Mouse (Mus musculus): Measurements from ENCODE around the gene Rilp. TPM values are rescaled to one million over a fixed set of nuclear protein-coding genes. Genes with fewer than 3 reads are reported as not detected.

The Rilp gene
- polyA plus RNA-seq, 1 experiment from 2014 or later = 0.69 TPM

- H3K4me3 ChIP-seq (ENCODE audit: low read depth, low read length) = no peak overlapping the region
- no peak overlapping the region for H3K9ac ChIP-seq (ENCODE audit: low read length)
- no peak for DNase-seq (ENCODE audit: low spot score)
- no peaks in the 10 kb centered on the region for H3K9me3 ChIP-seq (ENCODE audit: control insufficient read depth, low read length)
- ATAC-seq (replicated peaks; ENCODE audit: low FRiP score) = no peak
- H3K4me2 ChIP-seq (ENCODE audit: low read depth, low read length, severe bottlenecking) = no peak overlapping the region
- no peaks in the 10 kb centered on the region for H3K36me3 ChIP-seq (ENCODE audit: control insufficient read depth, insufficient read depth, low read length)
- no peak overlapping the region for H3K27ac ChIP-seq (ENCODE audit: low read depth, low read length)
- peaks cover 17% of the 10 kb centered on the region for H3K4me1 ChIP-seq (replicated peaks; ENCODE audit: control insufficient read depth, insufficient read depth, low read length)
- WGBS = 87% methylated on average over 6 of the region's 6 CpGs
- H3K27me3 ChIP-seq (ENCODE audit: control insufficient read depth, insufficient read depth, low read length) = no peaks in the 10 kb centered on the region
Observed at GRCm38 (mm10) chr11:75464417-75464816, 45.5 kb upstream of the Rilp start.

DNA sequence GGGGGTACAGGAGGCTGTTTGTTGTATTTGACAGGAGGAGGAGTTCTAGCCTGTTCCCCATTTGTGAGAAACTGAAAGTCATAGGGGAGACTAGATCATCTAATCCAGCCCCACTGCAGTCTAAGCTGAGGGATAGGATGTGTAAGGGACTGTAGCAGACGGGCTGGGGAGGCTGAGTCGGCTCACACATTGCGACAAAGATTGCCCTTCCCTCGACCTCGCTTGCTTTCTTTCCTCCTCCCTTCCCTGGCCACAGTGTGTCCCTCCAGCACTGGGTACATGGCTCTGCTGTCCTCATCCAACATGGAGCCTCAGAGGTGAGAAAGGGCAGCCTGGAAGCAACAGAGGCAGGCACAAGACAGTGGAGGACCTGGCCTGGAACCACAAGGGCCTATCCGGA lies 44.8 kb upstream of the Rilp start:
- H3K36me3 ChIP-seq (ENCODE audit: control insufficient read depth, insufficient read depth, low read length) = no peaks in the 10 kb centered on the region
- H3K27ac ChIP-seq (ENCODE audit: low read depth, low read length) = no peak overlapping the region
- DNase-seq (ENCODE audit: low spot score) (no peak), ATAC-seq (replicated peaks; ENCODE audit: low FRiP score) (no peak)
- no peak overlapping the region for H3K4me3 ChIP-seq (ENCODE audit: low read depth, low read length)
- H3K9ac ChIP-seq (ENCODE audit: low read length) = no peak overlapping the region
- 81% methylated on average over 6 of the region's 6 CpGs for WGBS
- H3K4me2 ChIP-seq (ENCODE audit: low read depth, low read length, severe bottlenecking) = no peak overlapping the region
- H3K4me1 ChIP-seq (replicated peaks; ENCODE audit: control insufficient read depth, insufficient read depth, low read length) = peaks cover 17% of the 10 kb centered on the region
- H3K9me3 ChIP-seq (ENCODE audit: control insufficient read depth, low read length) = no peaks in the 10 kb centered on the region
- no peaks in the 10 kb centered on the region for H3K27me3 ChIP-seq (ENCODE audit: control insufficient read depth, insufficient read depth, low read length)

- no peak for ATAC-seq (replicated peaks; ENCODE audit: low FRiP score)
- H3K9ac ChIP-seq (ENCODE audit: low read length) = no peak overlapping the region
- no peak overlapping the region for H3K27ac ChIP-seq (ENCODE audit: low read depth, low read length)
- no peak overlapping the region for H3K4me3 ChIP-seq (ENCODE audit: low read depth, low read length)
- over 99% methylated on average over 4 of the region's 4 CpGs for WGBS
- no peak for DNase-seq (ENCODE audit: low spot score)
- no peak overlapping the region for H3K4me2 ChIP-seq (ENCODE audit: low read depth, low read length, severe bottlenecking)
- H3K4me1 ChIP-seq (replicated peaks; ENCODE audit: control insufficient read depth, insufficient read depth, low read length) = peaks cover 14% of the 10 kb centered on the region
- no peaks in the 10 kb centered on the region for H3K36me3 ChIP-seq (ENCODE audit: control insufficient read depth, insufficient read depth, low read length)
- H3K9me3 ChIP-seq (ENCODE audit: control insufficient read depth, low read length) = no peaks in the 10 kb centered on the region
- H3K27me3 ChIP-seq (ENCODE audit: control insufficient read depth, insufficient read depth, low read length) = no peaks in the 10 kb centered on the region
Observed at GRCm38 (mm10) chr11:75466731-75467505, 43.0 kb upstream of the Rilp start.

DNA sequence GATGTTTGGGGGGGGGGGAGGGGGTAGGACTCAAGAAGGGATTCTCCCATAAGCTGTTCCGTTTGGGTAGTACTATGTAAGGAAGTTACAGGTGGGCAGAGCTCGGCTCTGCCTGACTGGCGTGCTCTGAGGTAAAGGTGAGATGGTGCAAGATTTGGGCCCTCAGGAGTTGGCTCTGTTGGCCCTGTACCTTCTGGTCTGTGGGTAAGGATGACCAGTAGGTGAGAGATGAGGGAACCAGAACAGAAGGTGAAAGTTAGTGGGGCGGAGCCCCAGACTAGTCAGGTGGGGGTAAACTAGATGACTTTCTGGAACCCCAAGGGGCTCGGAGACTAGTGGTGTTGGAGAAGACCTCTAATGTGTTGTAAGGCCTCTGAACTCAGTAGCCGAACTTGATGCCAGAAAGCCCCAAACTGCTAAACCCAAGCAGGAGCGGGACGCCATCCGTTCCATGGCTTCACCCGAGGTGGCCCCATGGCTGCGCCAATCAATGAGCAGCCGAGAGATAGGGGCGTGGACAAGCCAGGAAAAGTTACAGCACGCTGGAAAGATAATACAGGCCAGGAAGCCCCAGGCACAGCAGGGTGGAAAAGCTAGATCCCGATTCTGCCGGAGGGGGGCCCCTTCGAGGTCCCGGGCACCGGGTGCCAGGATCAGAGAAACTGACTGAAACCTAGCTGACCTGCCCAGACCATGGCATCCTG lies 42.2 kb upstream of the Rilp start:
- Histone ChIP-seq H3K9ac (ENCODE audit: low read length) (peak overlapping the region; percentile 55), H3K36me3 (ENCODE audit: control insufficient read depth, insufficient read depth, low read length) (no peaks in the 10 kb centered on the region), H3K27ac (ENCODE audit: low read depth, low read length) (no peak overlapping the region), H3K27me3 (ENCODE audit: control insufficient read depth, insufficient read depth, low read length) (no peaks in the 10 kb centered on the region), H3K4me3 (ENCODE audit: low read depth, low read length) (peak overlapping the region; percentile 25), H3K9me3 (ENCODE audit: control insufficient read depth, low read length) (no peaks in the 10 kb centered on the region), H3K4me1 (replicated peaks; ENCODE audit: control insufficient read depth, insufficient read depth, low read length) (peaks cover 7% of the 10 kb centered on the region; the same call in 1 of the 2 replicates), H3K4me2 (ENCODE audit: low read depth, low read length, severe bottlenecking) (peak overlapping the region; percentile 65)
- ATAC-seq (replicated peaks; ENCODE audit: low FRiP score) (peak; percentile 51; the same call in 1 of the 2 replicates), DNase-seq (ENCODE audit: low spot score) (peak; percentile 64)
- 19% methylated on average over 19 of the region's 19 CpGs for WGBS

DNA sequence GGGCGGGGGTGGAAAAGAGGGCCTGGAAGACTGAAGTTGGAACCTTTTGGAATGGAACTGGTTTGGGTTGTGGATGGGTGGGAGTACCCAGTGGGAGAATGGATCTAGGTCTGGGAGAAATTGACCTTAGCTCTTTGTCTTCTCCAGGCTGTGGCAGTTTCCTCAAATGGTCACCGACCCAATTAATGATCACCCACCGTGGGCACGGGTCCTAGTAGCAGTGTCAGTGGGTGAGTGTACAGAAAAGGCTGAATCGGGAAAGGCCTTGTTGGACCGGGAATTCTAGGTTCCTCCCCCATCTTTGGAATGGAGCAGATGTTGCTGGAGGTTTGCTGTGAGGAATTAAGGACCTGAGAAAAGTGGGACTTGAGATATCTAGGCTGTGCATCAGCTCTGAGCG lies 41.5 kb upstream of the Rilp start:
- Histone ChIP-seq H3K27ac (ENCODE audit: low read depth, low read length) (no peak overlapping the region), H3K27me3 (ENCODE audit: control insufficient read depth, insufficient read depth, low read length) (no peaks in the 10 kb centered on the region), H3K36me3 (ENCODE audit: control insufficient read depth, insufficient read depth, low read length) (no peaks in the 10 kb centered on the region), H3K4me3 (ENCODE audit: low read depth, low read length) (peak overlapping the region; percentile 25), H3K4me1 (replicated peaks; ENCODE audit: control insufficient read depth, insufficient read depth, low read length) (0 out of 2 replicates have a peak, but pooled peaks cover 2% of the 10 kb centered on the region), H3K4me2 (ENCODE audit: low read depth, low read length, severe bottlenecking) (peak overlapping the region; percentile 65), H3K9ac (ENCODE audit: low read length) (peak overlapping the region; percentile 55; the same call in 1 of the 2 replicates), H3K9me3 (ENCODE audit: control insufficient read depth, low read length) (no peaks in the 10 kb centered on the region)
- WGBS = 60% methylated on average over 7 of the region's 7 CpGs
- ATAC-seq (replicated peaks; ENCODE audit: low FRiP score) (no peak), DNase-seq (ENCODE audit: low spot score) (no peak)

DNA sequence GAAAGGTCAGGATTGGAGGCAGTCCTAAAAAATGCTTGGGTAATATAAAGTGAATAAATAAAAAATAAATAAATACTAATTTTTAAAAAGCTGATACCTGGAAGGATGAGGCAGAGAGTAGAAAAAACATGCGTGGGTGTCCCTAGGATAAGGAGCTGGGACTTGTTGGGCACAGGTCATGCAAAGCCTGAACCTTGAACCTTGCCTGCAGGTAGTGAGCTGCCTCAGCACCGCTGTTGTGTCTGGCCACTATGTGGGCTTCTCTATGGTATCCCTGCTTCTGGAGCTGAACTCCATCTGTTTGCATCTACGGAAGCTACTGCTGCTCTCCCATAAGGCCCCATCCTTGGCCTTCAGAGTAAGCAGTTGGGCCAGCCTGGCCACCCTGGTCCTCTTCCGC lies 40.6 kb upstream of the Rilp start:
- H3K27ac ChIP-seq (ENCODE audit: low read depth, low read length) = no peak overlapping the region
- ATAC-seq (replicated peaks; ENCODE audit: low FRiP score) (no peak), DNase-seq (ENCODE audit: low spot score) (no peak)
- 0 out of 2 replicates have a peak, but pooled peaks cover 2% of the 10 kb centered on the region for H3K4me1 ChIP-seq (replicated peaks; ENCODE audit: control insufficient read depth, insufficient read depth, low read length)
- H3K36me3 ChIP-seq (ENCODE audit: control insufficient read depth, insufficient read depth, low read length) = no peaks in the 10 kb centered on the region
- H3K4me2 ChIP-seq (ENCODE audit: low read depth, low read length, severe bottlenecking) = no peak overlapping the region
- no peaks in the 10 kb centered on the region for H3K9me3 ChIP-seq (ENCODE audit: control insufficient read depth, low read length)
- H3K27me3 ChIP-seq (ENCODE audit: control insufficient read depth, insufficient read depth, low read length) = no peaks in the 10 kb centered on the region
- 89% methylated on average over 4 of the region's 4 CpGs for WGBS
- no peak overlapping the region for H3K4me3 ChIP-seq (ENCODE audit: low read depth, low read length)
- H3K9ac ChIP-seq (ENCODE audit: low read length) = no peak overlapping the region

- no peaks in the 10 kb centered on the region for H3K36me3 ChIP-seq (ENCODE audit: control insufficient read depth, insufficient read depth, low read length)
- H3K27ac ChIP-seq (ENCODE audit: low read depth, low read length) = no peak overlapping the region
- H3K4me2 ChIP-seq (ENCODE audit: low read depth, low read length, severe bottlenecking) = no peak overlapping the region
- no peak for DNase-seq (ENCODE audit: low spot score)
- no peak overlapping the region for H3K4me3 ChIP-seq (ENCODE audit: low read depth, low read length)
- ATAC-seq (replicated peaks; ENCODE audit: low FRiP score) = no peak
- no peaks in the 10 kb centered on the region for H3K27me3 ChIP-seq (ENCODE audit: control insufficient read depth, insufficient read depth, low read length)
- WGBS = 87% methylated on average over 3 of the region's 3 CpGs
- H3K9me3 ChIP-seq (ENCODE audit: control insufficient read depth, low read length) = no peaks in the 10 kb centered on the region
- H3K9ac ChIP-seq (ENCODE audit: low read length) = no peak overlapping the region
- 0 out of 2 replicates have a peak, but pooled peaks cover 2% of the 10 kb centered on the region for H3K4me1 ChIP-seq (replicated peaks; ENCODE audit: control insufficient read depth, insufficient read depth, low read length)
Observed at GRCm38 (mm10) chr11:75470675-75471074, 39.2 kb upstream of the Rilp start.

DNA sequence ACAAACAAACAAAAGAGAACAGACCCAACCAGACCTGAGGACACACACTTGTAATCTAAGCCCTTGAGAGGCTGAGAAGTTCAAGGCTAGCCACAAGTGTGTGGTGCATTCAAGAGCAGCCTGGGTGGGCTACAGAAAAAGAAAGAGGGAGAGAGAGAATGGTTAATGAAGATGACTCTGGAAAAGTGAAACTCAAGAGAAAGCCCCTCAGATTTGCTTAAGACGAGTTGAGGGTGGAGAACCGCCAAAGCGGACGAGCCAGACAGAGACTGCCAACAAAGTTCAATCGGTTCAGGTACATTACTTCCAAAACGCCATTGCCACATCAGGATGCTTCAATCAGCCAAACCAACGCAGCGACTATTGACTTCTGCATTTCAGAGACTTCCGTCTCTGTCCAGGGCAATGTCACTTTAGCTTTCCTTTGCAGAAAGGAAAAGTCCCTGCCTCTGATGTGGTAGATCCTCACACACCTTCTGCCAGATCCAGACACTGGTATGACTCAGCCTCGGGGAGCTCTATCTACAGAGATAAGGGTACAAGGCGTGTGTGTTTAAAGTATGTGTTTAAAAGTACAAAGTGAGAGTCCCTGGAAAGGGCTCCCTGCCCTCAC lies 37.3 kb upstream of the Rilp start:
- 88% methylated on average over 11 of the region's 11 CpGs for WGBS
- no peaks in the 10 kb centered on the region for H3K9me3 ChIP-seq (ENCODE audit: control insufficient read depth, low read length)
- no peaks in the 10 kb centered on the region for H3K36me3 ChIP-seq (ENCODE audit: control insufficient read depth, insufficient read depth, low read length)
- 0 out of 2 replicates have a peak, but pooled peaks cover 2% of the 10 kb centered on the region for H3K4me1 ChIP-seq (replicated peaks; ENCODE audit: control insufficient read depth, insufficient read depth, low read length)
- H3K9ac ChIP-seq (ENCODE audit: low read length) = no peak overlapping the region
- no peaks in the 10 kb centered on the region for H3K27me3 ChIP-seq (ENCODE audit: control insufficient read depth, insufficient read depth, low read length)
- no peak overlapping the region for H3K4me2 ChIP-seq (ENCODE audit: low read depth, low read length, severe bottlenecking)
- no peak overlapping the region for H3K4me3 ChIP-seq (ENCODE audit: low read depth, low read length)
- DNase-seq (ENCODE audit: low spot score) = no peak
- no peak overlapping the region for H3K27ac ChIP-seq (ENCODE audit: low read depth, low read length)
- ATAC-seq (replicated peaks; ENCODE audit: low FRiP score) = no peak
